Mouse (Mus musculus): ENCODE results near the gene Rhov. TPM values are rescaled to one million over a fixed set of nuclear protein-coding genes. Genes with fewer than 3 reads are reported as not detected.
A peak's percentile ranks its signal among the peaks of the same experiment; 100 is the strongest.

Gene Rhov
- not detected for total RNA-seq (2021)
- long read RNA-seq, experiment 1: 0 reads
- long read RNA-seq, experiment 2: 0 reads

DNA sequence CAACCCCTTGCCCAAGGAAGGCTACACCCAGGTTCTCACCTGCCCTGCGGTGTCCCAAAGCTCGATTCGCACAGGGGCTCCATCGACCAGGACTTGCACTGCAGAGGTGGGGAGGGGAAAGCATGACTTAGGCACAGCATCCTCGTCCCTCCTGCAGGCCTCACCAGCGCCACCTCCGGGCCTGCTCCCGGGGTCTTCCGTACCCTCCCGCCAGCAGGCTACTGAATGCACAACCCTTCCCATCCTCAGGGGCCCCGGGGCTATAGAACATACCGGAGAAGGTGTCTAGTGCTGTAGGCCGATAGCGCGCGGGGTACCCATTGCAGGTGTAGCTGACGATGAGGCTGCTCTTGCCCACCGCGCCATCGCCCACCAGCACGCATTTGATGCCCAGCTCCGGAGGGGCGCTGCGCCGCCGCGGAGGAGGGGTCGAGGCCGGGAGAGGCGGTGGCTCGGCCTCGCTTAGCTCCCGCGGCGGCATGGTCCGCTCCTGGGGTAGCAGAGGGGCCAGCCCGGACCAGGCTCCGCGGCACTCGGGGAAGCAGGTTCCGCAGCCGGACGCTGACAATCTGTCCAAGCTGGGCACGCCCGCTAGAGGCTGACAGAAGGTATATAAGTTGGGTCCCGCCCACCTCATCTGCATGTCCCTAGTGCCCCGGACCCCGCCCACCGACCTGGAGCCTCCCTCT, at the start of gene Rhov:
Rhov (minus strand) TSS at position 630 of the 689 bp plus-strand sequence.
- DNase-seq: no peak

DNA sequence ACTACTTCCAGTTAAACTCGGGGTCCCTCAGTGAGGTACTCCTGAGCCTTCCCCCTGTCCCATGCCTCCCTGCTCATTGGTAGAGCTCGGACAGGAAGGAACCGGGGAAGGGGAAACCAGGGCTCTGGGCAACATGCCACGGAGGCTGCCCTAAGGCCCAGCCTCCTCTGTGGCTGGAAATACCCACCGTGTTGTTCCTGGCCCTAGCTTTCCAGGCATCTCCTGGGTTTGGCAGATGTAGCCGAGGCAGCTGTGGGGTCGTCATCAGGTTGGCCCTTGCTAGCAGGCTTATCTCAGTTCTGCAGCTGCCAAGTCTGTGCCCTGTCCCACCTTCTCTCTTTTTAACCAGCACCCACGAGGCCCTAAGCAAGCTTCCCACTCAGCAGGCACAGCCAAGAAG, 49.5 kb upstream of the Rhov start:
- DNase-seq: no peak

DNA sequence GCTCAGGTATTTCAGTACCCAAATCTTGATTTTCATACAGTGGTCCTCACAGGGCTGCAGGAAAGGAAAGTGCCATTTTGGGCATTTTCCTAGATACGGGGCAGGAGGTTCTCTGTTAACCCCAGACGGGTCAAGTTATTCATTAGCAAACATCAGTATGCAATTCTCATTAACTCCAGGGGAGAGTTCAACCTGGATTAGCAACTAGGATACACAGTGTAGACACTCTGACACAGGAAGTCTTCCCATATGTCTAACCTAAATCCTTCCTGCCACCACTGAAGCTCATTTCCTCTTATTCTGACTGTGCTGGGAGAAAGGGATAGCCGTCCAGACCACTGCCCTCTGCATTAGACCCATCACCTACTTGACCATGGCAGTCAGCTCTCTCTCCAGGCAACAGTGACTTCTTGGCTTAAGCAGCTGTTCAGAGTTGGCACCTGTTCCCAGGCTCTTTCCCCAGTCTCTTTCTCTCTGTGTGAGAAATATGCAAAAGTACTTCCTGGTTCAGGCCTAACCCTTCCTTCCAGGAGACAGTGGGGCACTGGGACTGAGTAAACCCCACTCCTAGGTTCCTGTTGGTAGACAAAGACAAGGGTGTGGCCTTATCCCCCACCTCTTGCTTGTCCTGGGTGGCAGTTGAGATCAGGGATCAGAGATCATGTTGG, 47.1 kb upstream of the Rhov start:
- DNase-seq: no peak

DNA sequence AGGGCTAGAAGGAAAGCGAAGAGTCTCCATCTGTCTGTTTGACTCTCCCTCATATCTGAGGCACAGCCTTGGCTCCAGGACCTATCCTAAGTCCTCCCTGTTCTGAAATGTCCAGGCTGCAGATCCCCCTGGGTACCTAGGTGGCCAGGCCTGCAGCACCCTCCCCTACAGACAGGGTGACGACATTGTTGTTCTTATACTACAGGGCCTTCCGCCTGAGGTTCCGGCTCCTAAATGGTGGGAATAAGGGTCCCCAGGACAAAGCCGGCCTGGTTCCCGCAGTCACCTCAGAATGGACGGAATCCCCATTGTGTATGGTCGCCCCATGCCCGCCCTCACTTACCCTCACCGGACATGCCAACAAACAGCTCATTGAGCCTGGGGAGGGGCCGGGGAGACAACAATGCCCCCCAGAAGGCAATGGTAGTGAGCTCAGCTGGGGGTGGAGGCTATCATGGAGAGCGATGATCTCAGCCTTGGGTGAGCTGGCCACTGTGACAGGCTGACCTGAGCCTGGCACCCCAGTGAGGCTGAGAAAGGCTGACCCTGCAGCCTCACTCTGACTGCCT, 43.8 kb upstream of the Rhov start:
- DNase-seq: no peak

DNA sequence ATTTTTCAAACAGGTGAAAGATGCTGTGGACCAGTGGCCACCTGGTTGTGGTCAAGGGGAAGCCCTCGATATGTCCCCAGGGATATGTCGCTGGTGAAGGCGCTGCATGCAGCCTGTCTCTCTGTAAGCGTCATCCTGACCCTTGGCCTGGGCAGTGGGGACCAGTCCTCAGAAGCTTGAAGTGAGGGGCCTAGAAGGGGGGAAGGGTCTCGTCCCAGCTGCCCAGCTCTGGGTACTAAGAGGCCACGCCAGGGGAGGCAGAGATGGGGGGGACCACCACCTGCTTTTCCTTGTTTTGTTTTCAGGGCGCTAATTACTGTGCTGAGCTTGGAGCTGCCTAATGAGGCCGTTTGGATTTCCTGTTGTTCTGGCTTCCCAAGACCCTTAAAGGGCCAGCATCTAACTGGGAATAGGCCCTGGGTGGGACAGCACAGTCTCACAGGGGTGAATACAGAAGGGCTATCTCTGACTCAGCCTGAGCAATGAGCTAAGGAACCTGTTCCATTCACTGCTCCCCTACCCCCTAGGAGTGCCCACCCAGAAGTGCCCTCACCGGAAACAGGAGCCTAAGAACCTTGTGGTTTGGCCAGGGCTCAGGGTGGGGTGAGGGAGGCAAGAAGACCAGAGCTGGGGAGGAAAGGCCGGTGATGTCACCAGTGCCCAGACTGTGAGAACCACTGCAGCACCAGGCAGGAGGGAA, 42.9 kb upstream of the Rhov start:
- no peak for DNase-seq

DNA sequence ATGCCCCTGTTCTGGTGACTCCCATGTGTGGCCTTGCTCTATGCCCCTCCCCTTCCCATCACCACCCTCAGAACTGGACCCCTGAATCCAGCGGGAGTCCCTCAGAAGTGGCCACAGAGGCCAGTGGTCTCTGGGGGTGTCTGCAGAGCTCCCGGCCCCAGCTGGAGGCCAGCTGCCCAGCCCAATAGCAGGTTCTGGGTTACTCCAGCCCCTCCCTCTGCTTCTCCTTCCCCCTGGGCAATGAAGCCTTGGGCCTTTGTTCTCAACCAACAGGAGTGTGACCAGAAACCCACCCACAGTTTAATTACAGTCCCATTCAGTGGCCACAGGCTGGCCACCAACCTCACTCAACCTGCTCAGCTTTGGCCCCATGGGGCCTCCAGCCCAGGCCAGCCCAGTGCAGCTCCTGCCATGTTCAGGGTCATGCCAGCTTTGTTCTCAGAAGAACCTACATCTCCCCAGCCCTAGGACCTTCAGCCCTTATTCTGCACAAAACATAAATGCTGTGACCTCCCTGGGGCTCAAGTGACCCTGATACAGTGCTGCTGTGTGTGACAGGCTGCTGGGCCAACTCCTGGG, 41.4 kb upstream of the Rhov start:
- DNase-seq: no peak

DNA sequence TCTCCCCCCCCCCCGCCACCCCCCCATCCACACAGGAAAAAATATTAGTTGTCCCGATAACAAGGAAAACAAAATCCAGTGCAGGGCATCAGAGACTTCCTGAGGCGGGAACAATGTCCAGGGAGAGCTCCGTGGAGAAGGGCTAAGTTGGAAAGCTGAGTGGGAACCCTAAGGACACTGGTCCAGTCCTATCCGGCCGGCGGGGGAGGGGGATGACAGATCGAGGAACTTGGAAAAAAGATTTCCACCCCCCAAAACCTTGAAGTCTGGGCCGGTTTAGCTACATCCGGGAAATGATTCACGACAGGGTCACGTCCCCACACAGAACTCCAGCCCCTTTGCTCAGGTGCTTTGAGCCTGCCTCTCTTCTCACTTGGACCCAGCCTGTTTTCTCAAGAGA, 40.5 kb upstream of the Rhov start:
- DNase-seq: no peak

DNA sequence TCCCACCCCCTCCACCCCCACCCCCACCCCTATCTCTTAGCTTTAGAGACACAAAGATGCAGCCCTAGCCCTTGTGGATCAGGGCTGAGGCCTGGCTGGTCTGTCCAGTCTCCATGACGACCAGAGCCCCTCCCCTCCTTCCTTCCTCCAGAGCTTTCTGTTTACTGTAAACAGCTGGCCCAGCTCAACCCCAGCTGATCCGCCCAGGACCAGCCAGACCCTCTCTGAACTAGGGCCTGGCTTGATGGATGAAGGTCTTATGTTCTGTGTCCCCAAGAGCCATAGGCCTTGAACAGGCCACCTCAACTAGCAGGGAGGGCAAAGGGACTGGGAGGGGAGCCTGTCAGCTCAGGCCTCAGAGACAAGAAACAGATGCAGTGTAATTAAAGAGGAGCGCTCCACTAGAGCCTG, 33.7 kb upstream of the Rhov start:
- no peak for DNase-seq

DNA sequence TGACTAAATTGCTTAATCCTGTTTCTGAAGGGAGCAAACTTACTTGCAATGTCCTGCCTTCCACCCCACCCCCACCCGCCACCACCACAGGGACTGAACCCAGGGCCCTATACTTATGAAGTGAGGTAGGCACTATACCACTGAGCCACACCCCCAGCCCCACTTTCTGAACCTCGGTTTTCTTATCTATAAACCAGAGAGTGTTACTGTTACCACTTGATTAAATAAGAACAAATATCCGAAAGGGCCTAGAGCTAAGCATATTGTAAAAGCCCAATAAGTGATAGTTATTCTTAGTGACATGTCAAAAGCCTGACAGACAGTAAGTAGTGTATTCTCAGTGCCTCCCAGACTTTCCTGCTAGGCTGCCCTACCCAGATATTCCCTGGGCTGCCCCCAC, 33.3 kb upstream of the Rhov start:
- DNase-seq: no peak

DNA sequence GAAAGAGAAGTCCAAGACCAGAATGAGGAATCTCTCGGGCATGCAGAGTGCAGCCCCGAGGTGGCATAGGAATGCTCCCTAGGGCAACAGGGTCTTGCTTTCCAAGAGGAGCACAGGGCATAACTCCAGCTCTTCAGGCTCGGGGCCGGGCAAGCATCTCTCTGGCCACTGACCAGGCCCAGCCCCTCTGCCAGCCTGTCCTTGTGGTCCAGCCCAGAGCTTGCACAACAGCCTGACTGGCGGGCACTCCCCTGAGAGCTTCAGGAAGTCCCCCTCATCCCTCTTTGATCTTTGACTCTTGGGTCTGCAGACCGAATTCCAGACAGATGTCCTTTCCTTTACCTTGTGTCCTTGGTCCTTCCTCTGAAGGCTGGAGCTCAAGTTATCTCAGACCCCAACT, 31.8 kb upstream of the Rhov start:
- DNase-seq: no peak

DNA sequence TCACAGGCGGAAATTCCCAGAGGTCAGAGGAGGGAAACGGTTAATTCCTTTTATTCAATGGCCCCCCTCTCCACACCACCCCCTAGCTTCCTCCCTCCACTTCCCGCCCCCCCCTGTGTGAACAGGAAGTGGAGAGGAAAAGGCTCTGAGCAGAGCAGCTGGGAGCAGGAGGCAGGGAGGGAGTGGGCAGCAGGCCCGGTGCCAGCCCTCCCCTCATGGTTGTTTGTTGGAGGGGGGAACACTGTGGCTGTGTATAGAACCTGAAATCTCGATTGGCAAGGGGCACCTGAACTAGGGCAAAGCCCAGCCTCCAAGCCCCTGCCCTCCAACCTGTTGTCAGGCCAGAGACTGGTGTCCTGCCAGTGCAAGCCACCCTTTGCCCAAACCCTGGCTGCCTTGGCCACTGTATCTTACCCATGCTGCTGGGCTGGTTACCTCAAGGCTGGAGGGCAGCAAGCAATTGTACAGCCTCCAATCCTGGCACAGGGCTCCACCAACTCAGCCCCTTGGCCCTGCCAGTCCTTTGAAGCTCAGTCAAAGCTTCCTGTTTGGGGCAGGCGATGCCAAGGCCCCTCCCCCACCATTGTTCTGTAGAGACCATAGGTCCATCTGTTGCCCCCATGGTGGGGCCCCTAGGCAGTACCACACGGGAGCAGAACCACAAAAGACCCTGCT, 29.9 kb upstream of the Rhov start:
- DNase-seq: no peak

DNA sequence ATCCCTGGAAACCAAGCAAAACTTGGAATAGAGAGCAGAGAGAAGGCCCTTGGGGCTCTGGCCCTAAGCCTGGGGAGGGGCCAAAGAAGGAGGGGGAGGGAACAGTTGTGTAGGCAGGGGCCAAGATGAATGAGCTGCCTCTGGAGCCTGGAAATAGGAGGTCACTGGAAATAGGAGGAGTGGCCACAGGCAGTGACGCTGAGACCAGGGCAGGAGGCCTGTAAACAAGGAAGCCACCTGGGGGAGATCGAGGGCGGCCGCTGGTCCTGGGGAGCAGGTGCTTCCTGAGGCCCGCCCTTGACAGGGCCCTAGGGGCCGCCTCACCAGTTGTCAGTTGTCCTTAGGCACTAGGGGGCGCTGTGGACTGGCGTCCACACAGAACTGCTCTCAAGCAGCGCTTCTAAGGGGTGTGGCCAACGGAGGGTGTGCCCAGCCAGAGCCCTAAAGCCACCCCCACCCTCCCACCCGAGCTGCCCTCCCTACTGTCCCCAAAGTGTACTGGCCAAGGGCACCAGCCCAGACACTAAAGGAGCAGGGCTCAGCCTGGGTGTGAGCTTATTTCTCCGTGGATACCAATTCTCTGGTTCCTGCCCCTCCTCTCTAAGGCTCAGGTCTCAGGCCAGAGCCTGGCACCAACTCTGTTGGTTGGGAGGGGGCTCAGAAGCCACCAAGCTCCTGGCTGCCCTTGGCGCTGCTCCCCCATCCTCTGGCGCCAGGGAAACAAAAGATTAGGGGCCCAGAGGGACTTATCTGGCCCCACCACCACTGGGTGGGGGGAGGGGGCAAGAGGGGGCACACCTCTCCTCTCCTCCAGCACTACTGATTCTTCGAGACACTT, 29.1 kb upstream of the Rhov start:
- DNase-seq: peak; percentile 89

DNA sequence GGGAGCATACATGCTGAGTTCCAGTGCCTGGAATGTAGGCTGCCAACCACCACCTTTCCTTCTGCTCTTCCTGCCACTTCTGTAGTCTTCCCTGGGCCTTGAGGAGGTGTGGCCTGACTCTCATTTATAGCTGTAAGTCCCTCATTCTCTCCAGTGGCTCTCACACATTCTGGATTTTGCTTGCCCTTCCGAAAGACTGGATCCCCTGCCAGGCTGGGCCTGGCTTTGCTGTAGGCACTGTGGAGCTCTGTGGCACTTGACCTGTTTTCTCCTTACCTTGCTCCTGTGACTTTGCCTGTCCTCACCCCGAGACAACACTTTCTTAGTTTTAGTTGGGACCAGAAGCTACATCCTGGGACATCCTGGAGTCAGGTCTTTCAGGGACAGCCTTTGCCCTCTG, 27.8 kb upstream of the Rhov start:
- no peak for DNase-seq

DNA sequence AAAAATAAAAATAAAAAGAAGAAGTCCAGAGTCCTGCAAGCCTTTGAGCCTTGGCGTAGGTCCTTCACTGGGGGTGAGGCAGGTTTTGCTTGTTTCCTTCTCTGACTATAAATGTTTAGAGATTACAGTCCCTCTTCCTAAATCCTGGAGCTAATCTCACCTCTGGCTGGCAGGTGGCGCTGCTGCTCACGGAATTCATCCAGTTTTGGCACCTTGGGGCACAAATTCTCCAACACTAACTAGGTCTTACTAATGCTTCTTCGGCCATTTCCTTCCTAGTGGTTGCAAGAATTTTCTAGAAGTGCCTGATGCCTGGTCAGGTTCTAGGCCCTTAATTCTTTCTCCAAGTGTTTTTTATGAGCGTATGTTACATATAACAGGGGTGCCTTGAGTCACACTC, 27.3 kb upstream of the Rhov start:
- peak; percentile 61 for DNase-seq

DNA sequence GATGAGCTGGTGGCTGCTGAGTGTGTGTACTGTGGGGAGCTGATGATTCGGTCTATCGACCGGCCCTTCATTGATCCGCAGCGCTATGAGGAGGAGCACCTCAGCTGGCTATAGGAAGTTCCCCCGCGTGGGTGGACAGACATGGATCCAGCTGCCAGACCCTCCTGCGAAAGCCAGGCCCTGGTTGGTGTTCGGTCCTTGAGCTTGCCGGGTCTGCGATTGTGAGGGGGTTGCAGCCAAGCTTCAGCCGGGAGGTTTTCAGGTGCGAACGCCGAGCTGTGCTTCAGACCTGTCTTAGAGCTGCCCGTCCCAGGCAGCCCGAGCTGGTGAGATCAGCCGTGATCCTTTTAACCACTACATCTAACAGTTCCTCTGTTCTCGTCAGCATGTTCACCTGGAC, 26.4 kb upstream of the Rhov start:
- no peak for DNase-seq

DNA sequence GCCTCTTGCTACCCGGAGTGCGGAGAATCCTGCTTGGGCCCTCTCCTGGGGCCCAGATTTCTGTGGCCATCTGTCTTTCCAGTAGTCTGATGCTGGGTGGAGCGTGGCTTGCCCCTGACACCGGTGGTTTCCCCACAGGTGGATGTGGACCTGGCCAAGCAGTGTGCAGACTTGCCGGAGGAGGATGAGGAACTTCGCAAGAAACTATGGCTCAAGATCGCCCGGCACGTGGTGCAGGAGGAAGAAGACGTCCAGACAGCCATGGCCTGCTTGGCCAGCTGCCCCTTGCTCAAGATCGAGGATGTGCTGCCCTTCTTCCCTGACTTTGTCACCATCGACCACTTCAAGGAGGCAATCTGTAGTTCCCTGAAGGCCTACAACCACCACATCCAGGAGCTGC, 25.7 kb upstream of the Rhov start:
- no peak for DNase-seq

DNA sequence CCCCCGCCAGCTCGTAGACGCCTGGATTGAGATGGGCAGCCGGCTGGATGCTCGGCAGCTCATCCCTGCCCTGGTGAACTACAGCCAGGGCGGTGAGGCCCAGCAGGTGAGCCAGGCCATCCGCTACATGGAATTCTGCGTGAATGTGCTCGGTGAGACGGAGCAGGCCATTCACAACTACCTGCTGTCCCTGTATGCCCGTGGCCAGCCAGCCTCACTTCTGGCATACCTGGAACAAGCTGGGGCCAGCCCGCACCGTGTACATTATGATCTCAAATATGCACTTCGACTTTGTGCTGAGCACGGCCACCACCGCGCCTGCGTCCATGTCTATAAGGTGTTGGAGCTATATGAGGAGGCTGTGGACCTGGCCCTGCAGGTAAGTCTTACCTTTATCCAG, 23.3 kb upstream of the Rhov start:
- no peak for DNase-seq

DNA sequence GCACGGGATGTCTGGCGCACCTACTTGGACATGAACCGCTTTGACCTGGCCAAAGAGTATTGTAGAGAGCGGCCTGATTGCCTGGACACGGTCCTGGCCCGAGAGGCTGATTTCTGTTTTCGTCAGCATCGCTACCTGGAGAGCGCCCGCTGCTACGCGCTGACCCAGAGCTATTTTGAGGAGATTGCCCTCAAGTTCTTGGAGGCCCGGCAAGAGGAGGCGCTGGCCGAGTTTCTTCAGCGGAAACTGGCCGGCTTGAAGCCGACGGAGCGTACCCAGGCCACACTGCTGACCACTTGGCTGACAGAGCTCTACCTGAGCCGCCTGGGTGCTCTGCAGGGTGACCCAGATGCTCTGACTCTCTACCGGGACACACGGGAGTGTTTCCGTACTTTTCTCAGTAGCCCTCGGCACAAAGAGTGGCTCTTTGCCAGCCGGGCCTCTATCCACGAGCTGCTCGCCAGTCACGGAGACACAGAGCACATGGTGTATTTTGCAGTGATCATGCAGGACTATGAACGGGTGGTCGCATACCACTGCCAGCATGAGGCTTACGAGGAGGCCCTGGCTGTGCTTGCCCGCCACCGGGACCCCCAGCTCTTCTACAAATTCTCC, 22.8 kb upstream of the Rhov start:
- no peak for DNase-seq

DNA sequence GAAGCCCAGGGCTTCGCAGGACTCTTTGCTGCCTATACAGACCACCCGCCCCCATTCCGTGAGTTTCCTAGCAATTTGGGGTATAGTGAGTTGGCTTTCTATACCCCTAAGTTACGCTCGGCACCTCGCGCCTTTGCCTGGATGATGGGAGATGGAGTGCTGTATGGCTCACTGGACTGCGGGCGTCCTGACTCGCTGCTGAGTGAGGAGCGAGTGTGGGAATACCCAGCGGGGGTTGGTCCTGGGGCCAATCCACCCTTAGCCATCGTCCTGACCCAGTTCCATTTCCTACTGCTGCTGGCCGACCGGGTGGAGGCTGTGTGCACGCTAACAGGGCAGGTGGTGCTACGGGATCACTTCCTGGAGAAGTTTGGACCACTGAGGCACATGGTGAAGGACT, 22.2 kb upstream of the Rhov start:
- no peak for DNase-seq

DNA sequence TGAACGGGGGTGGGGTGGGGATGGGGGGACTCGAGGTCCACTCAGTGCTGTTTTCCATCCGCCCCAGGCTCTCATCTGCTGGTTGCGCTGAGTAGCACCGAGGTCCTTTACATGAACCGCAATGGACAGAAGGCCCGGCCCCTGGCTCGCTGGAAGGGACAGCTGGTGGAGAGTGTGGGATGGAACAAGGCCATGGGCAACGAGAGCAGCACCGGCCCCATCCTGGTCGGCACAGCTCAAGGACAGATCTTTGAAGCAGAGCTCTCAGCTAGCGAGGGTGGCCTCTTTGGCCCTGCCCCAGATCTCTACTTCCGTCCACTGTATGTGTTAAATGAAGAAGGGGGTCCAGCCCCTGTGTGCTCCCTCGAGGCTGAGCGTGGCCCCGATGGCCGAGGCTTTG, 21.8 kb upstream of the Rhov start:
- no peak for DNase-seq

DNA sequence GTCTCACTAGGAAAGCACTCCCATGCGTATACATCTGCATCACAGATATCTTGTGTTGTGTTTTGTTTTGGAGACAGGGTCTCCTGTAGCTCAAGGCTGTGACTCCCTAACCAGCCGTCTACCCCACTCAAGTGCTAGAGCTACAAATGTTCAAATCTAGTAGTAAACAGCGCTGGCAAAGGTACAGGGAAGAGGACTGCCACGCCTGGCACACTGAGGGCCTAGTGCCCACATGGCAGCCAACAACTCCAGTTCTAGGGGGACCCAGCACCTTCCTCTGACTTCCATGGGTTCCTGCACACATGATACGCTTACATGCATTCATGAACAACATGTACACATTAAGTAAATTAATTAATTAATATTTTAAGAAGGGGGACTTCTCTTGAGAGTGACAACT, 21.2 kb upstream of the Rhov start:
- no peak for DNase-seq
